Mouse (Mus musculus) testis, adult 10 weeks (tissue): Measurements from ENCODE around the gene Cdc25a. TPM values are rescaled to one million over a fixed set of nuclear protein-coding genes. Genes with fewer than 3 reads are reported as not detected.

Experiments used
- polyA plus RNA-seq: library from polyadenylated mRNA; stranded (reverse); fragments of 350-450 nt; fragmentation: Illumina TruSeq; extraction: RNeasy Lipid Tissue Mini Kit (QIAGEN cat#74804); gene quantifications from one replicate; pipeline ENCODE4 v1.2.3, GENCODE M21; 2014; ENCODE audit warnings: low read depth, low replicate concordance

The Cdc25a gene
- polyA plus RNA-seq: 43.8 TPM

DNA sequence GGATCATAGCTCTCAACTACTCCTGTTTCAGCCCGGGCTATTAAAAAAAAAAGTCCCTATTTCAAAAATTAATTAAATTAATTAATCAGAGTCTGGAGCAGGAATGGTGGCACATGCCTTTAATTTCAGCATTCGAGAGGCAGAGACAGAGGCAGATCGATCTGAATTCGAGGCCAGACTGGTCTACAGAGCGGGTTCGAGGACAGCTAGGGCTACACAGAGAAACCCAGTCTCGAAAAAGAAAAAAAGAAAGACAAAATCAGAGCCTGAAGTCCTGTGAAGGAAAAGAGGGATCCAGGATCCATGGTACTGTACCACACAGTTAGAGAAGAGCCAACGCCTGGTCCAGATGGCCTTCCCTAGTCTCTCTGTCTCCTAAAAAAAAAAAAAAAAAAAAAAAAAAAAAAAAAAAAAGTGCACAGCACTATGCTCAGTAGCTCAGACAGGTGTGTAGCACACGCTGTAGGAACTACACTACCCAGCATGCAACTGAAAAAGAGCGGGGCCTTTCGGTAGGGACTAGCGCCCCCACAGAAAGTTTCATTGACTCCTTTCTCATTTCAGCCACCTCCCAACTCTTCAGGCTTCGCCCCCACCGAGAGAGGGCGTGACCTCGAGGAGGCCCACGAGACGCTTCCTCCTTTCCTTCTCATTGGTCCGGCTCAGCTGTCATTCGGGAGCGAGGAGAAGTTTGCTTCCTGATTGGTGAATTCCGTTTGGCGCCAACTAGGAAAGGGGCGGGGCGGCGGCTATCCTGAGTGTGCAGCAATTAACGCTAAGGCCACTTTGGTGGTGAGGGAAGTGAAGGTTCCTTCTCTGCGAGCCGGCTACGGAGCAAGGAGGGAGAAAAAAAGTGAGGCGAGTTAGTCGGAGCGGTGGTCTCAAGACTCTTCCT, at the start of gene Cdc25a:
Gene Cdc25a (plus strand): TSS at position 783 of the 895 bp plus-strand sequence.

DNA sequence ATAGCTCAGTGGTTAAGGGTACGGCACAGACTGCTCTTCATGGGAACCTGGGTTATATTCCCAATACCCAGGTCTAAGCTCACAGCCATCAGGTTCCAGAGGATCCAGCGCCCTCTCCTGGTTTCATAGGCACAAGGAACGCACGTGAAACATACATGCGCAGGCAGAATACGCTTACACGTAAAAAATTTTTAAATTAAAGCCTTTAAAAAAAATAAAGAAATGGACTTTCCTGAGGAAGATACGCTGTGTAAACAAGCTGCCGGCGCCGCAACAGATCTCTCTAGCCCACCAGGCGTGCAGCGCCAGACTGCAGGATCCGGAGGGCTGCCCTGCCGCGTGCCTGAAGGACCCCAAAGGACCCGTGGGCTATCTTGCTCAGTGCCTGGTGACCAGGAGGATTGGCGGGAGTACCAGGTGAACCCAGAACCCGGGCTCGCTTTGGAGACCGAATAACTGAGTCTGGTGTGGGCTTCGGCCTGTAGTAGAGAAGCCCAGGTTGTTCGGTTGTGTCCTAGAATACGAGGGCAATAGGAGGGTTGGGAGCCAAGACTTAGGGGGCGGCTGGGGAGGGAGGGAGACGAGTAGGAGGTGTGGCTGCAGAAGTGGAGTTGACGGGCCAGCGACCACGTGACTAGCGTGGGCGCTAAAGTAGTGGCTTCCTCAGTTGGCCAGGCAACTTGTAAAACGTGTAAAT, 42.8 kb upstream of the Cdc25a start, which contains the start of gene Nme6:
Gene Nme6 (plus strand): TSS at position 359 of the 697 bp plus-strand sequence.

DNA sequence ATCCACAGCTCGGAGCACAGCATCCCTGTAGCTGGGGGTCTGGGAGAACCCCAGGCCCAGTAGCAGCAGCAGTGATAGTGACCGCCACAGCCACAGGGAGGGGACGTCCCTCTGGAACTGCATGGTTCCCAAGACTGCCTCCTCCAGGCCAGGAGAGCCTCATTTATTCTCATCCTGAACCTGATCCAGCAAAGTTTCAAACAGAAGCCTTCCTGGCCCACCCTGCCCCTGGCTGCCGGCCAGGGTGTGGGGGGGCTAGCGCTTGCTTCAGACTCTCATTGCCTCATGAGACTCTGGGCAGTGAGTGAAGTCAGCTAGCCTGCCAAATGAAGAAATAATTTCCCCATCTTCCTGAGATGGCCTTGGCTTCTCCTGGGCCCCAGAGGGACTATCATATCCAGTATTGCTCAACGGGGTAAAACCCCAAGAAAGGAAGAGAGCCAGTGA, 26.0 kb upstream of the Cdc25a start, which contains the start of gene Camp:
Gene Camp (minus strand): TSS at position 306 of the 447 bp plus-strand sequence.

DNA sequence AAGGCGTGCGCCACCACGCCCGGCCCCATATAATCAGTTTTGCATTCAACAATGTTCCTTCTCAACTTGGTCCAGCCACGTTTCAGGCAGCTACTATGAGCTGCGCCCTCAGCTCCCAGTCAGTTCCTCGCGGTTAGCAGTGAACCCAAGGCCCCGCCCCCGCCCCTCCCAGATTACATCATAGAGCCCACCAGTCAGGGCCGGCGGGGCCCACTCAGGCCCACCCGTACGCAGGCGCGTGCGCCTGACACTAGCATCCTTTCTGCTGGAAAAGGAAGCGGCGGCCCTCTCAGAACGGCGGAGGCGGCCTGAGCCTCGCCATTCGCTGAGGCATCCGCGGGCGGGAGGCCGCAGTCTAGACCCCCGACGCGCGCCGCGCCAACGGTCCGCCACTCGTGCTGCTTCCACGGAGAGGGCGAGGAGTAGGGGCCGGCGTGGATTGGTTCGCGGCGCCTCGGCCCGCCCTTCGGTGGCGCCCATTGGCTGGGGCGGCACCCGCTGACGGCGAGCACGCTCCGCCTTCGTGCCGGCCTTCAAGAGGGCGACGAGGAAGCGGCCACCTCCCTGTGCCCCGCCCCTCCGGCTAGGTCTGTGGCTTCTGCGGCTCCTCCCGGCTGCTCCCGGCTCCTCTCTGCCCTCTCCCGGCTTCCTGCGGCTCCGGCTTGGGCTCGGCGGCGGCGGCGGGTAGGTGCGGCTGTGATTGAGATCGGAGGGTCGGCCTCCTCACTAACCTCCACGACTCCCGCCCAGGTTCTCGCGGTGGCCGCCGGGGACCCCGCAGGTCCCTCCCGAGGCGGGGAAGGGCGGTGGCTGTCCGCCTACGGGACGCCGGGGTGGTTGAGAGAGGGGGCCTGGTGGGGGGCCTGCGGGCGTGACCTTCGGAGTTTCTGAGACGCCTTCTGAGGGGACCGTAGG, 56.1 kb downstream of the Cdc25a start, which contains the start of gene Map4:
Gene Map4 (plus strand): TSS at position 204 of the 915 bp plus-strand sequence.

Other genes with a start within 250 kb of the Cdc25a start
- 0.14 TPM for gene Fbxw24, start 249.5 kb upstream of the Cdc25a start, polyA plus RNA-seq
- 0.14 TPM for gene Fbxw25, start 210.9 kb upstream of the Cdc25a start, polyA plus RNA-seq
- gene Fbxw18, start 172.9 kb upstream of the Cdc25a start, polyA plus RNA-seq: 7.8 TPM
- 1.6 TPM for gene Fbxw26, start 129.5 kb upstream of the Cdc25a start, polyA plus RNA-seq
- 59.5 TPM for gene Fbxw27, start 84.9 kb upstream of the Cdc25a start, polyA plus RNA-seq
- 10.0 TPM for gene Spink8, start 63.3 kb upstream of the Cdc25a start, polyA plus RNA-seq
- 15.1 TPM for gene Nme6, start 42.8 kb upstream of the Cdc25a start, polyA plus RNA-seq
- gene Camp, start 26.0 kb upstream of the Cdc25a start, polyA plus RNA-seq: not detected
- gene Map4, start 55.9 kb downstream of the Cdc25a start, polyA plus RNA-seq: 100 TPM
- 59.3 TPM for gene Smarcc1, start 242.1 kb downstream of the Cdc25a start, polyA plus RNA-seq
- 107 TPM for gene Dhx30, start 242.3 kb downstream of the Cdc25a start, polyA plus RNA-seq